Mouse (Mus musculus): ENCODE results near the gene Trio.

DNA sequence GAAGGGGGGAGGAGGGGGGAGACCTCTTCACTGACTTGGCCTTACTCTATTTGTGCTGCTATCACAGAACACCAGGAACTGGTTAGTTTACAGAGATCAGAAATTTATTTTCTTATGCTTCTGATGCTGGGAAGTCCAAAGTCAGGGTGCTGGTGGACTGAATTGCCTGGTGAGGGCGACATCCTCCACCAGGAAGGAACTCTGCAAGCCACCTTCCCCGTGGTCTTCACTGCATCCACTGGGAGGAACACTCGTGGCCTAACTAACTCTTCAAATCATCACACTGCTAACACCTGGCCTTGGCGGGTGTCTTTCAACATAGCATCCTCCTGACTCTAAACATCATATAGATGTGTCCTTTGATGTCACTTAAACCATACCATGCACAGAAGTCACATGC, 109.4 kb downstream of the Trio start:
- TF ChIP-seq CTCF (IDR thresholded peaks at IDR 0.05; ENCODE audit: extremely low read depth, insufficient read length, insufficient replicate concordance, low read depth, low read length) (no peak), POLR2A (IDR thresholded peaks at IDR 0.05; ENCODE audit: low read depth, low read length) (no peak)
